Mouse (Mus musculus): Measurements from ENCODE around the gene Pcbd2.

- no peak for TF ChIP-seq MAFK (IDR thresholded peaks at IDR 0.05; ENCODE audit: insufficient read depth, low read depth, low read length)
- peak; percentile 86 for TF ChIP-seq ZNF384 (IDR thresholded peaks at IDR 0.05; ENCODE audit: low read depth, low read length)
- no peak for TF ChIP-seq ZC3H11A (IDR thresholded peaks at IDR 0.05; ENCODE audit: borderline replicate concordance, low read depth, low read length)
Observed at GRCm38 (mm10) chr13:55715908-55716510, 11.2 kb upstream of the Pcbd2 start.

Data from ES-E14 (cell line).